Mouse (Mus musculus): ENCODE measurements around the gene Gm39115. TPM values are rescaled to one million over a fixed set of nuclear protein-coding genes. Genes with fewer than 3 reads are reported as not detected.
"Not testable (repeated sequence)": the region's sequence is repeated elsewhere in the genome, so short reads cannot be mapped to it uniquely, and the experiment has no call there.

Gene Gm39115
- polyA plus RNA-seq, 1 experiment from 2014 or later, result not detected

- not testable (repeated sequence) for H3K9me3 ChIP-seq (ENCODE audit: control insufficient read depth, low read length)
Observed at GRCm38 (mm10) chr7:142120629-142121028, 15.2 kb downstream of the Gm39115 start, which contains the start of gene Gm45618. TSS of gene Gm45618 (minus strand) at chr7:142120729.

GRCm38 (mm10) chr7:142119632-142120031 is 16.2 kb downstream of the Gm39115 start:
- peak; percentile 49 for DNase-seq
- H3K4me2 ChIP-seq (ENCODE audit: low read length), result no peak overlapping the region
- H3K9ac ChIP-seq (replicated peaks; ENCODE audit: low read length), result no peak overlapping the region
- WGBS, result 19% methylated on average over 5 of the region's 5 CpGs
- no peak overlapping the region for H3K4me3 ChIP-seq (replicated peaks; ENCODE audit: low read depth, low read length)
- H3K36me3 ChIP-seq (ENCODE audit: control insufficient read depth, insufficient read depth, low read length), result no peaks in the 10 kb centered on the region
- ATAC-seq (ENCODE audit: low FRiP score, low TSS enrichment), result no peak
- H3K27ac ChIP-seq (replicated peaks; ENCODE audit: low read depth, low read length), result no peak overlapping the region
- H3K4me1 ChIP-seq (ENCODE audit: control insufficient read depth, insufficient read depth, low read length), result no peaks in the 10 kb centered on the region
- no peaks in the 10 kb centered on the region for H3K9me3 ChIP-seq (ENCODE audit: control insufficient read depth, low read length)
- H3K27me3 ChIP-seq (ENCODE audit: control insufficient read depth, insufficient read depth, low read length), result no peaks in the 10 kb centered on the region

More at GRCm38 (mm10) chr7:142120629-142121028, 15.2 kb downstream of the Gm39115 start, which contains the start of gene Gm45618:
- H3K4me1 ChIP-seq (ENCODE audit: control insufficient read depth, insufficient read depth, low read length); DNase-seq; H3K4me3 ChIP-seq (replicated peaks; ENCODE audit: low read depth, low read length); H3K4me2 ChIP-seq (ENCODE audit: low read length); H3K36me3 ChIP-seq (ENCODE audit: control insufficient read depth, insufficient read depth, low read length); H3K27me3 ChIP-seq (ENCODE audit: control insufficient read depth, insufficient read depth, low read length); H3K9ac ChIP-seq (replicated peaks; ENCODE audit: low read length); ATAC-seq (ENCODE audit: low FRiP score, low TSS enrichment); H3K27ac ChIP-seq (replicated peaks; ENCODE audit: low read depth, low read length): not testable (repeated sequence)
- 83% methylated on average over 1 of the region's 1 CpGs for WGBS

DNA sequence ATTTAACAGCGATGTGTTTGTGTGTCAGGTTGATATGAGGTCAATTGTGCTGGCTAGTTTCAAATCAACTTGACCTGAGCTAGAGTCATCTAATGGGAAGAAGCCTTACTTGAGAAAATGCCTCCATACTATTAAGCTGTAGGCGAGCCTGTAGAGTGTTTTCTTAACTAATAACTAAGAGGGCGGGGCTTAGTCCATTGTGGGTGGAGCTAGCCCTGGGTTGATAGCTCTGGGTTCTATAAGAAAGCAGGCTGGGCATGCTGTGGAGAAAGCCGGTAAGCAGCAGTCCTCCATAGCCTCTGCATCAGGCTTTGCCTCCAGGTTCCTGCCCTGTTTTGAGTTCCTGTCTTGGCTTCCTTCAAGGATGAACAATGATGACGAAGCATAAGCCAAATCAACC is 31.1 kb downstream of the Gm39115 start:
- DNase-seq (no peak), ATAC-seq (ENCODE audit: low FRiP score, low TSS enrichment) (no peak)
- H3K9ac ChIP-seq (replicated peaks; ENCODE audit: low read length), result no peak overlapping the region
- no peaks in the 10 kb centered on the region for H3K27me3 ChIP-seq (ENCODE audit: control insufficient read depth, insufficient read depth, low read length)
- H3K27ac ChIP-seq (replicated peaks; ENCODE audit: low read depth, low read length), result no peak overlapping the region
- H3K36me3 ChIP-seq (ENCODE audit: control insufficient read depth, insufficient read depth, low read length), result no peaks in the 10 kb centered on the region
- no peaks in the 10 kb centered on the region for H3K4me1 ChIP-seq (ENCODE audit: control insufficient read depth, insufficient read depth, low read length)
- no peak overlapping the region for H3K4me3 ChIP-seq (replicated peaks; ENCODE audit: low read depth, low read length)
- H3K9me3 ChIP-seq (ENCODE audit: control insufficient read depth, low read length), result no peaks in the 10 kb centered on the region
- WGBS, result 64% methylated on average over 5 of the region's 5 CpGs
- no peak overlapping the region for H3K4me2 ChIP-seq (ENCODE audit: low read length)

DNA sequence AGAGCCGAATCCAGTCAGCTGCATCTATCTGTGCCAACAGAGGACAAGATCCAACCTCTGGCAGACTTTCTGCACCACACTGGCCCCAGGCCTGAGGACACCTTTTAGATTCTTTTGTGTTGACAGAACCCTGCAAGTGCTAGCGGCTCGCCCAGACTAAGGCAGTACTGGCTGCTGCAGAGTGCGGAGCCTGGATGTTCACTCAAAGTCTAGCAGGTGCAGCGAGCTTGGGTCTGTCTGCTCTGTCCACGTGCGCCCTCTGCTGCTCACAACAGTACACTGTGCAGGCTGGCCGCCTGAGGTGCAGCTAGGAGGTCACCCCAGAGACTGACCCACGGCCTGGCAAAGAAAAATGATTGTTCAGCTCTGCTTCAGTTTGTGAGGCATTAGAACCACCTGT is 38.1 kb downstream of the Gm39115 start:
- no peaks in the 10 kb centered on the region for H3K9me3 ChIP-seq (ENCODE audit: control insufficient read depth, low read length)
- WGBS, result 9% methylated on average over 9 of the region's 9 CpGs
- no peak overlapping the region for H3K27ac ChIP-seq (replicated peaks; ENCODE audit: low read depth, low read length)
- peak; percentile 49; the same call in 1 of the 2 replicates for ATAC-seq (ENCODE audit: low FRiP score, low TSS enrichment)
- H3K27me3 ChIP-seq (ENCODE audit: control insufficient read depth, insufficient read depth, low read length), result peaks cover 6% of the 10 kb centered on the region; the same call in 1 of the 2 replicates
- H3K9ac ChIP-seq (replicated peaks; ENCODE audit: low read length), result no peak overlapping the region
- peak; percentile 93 for DNase-seq
- no peaks in the 10 kb centered on the region for H3K36me3 ChIP-seq (ENCODE audit: control insufficient read depth, insufficient read depth, low read length)
- no peak overlapping the region for H3K4me3 ChIP-seq (replicated peaks; ENCODE audit: low read depth, low read length)
- peaks cover 20% of the 10 kb centered on the region for H3K4me1 ChIP-seq (ENCODE audit: control insufficient read depth, insufficient read depth, low read length)
- H3K4me2 ChIP-seq (ENCODE audit: low read length), result peak overlapping the region; percentile 19

GRCm38 (mm10) chr7:142096701-142097100 is 39.1 kb downstream of the Gm39115 start:
- ATAC-seq (ENCODE audit: low FRiP score, low TSS enrichment), result no peak
- H3K4me1 ChIP-seq (ENCODE audit: control insufficient read depth, insufficient read depth, low read length), result peaks cover 30% of the 10 kb centered on the region
- no peak overlapping the region for H3K27ac ChIP-seq (replicated peaks; ENCODE audit: low read depth, low read length)
- H3K9me3 ChIP-seq (ENCODE audit: control insufficient read depth, low read length), result no peaks in the 10 kb centered on the region
- no peak overlapping the region for H3K9ac ChIP-seq (replicated peaks; ENCODE audit: low read length)
- no peaks in the 10 kb centered on the region for H3K36me3 ChIP-seq (ENCODE audit: control insufficient read depth, insufficient read depth, low read length)
- peak overlapping the region; percentile 80; the same call in 1 of the 2 replicates for H3K4me2 ChIP-seq (ENCODE audit: low read length)
- 79% methylated on average over 4 of the region's 4 CpGs for WGBS
- no peak overlapping the region for H3K4me3 ChIP-seq (replicated peaks; ENCODE audit: low read depth, low read length)
- DNase-seq, result no peak
- H3K27me3 ChIP-seq (ENCODE audit: control insufficient read depth, insufficient read depth, low read length), result peaks cover 6% of the 10 kb centered on the region; the same call in 1 of the 2 replicates

DNA sequence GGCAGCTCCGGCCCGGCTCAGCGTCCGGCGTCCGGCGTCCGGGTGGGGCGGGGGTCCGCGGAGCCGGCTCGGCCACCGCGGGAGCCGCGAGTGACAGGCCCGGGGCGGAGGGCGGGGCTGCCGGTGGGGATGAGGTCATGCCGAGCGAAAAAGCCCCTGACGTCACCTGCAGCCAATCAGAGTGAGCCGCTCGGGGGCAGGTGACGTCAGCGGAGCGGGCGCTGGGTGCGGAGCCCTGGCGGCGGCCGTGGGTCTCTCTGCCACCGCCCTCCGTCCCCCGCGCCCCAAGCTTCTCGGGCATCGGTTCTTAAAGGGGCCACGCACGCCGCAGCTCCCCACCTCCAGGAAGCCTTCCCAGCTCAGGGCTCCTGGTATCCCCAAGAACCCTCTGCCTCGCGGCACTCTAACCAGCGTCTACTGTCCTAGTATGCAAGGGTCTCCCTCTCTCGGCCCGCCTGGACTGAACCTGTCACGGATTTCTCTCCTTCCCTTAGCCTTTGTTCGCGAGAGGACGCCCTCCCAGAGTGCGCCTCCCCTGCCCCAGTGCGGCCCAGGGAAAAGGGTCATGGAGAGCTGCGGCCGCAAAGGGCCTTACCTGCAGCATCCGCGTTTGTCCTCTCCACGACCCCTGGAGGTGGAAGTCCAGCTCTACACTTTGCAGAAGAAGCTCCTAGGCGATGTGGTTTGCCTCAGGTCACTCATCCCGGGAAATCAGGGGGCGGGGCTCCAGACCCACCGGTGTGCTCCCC is 40.5 kb downstream of the Gm39115 start, which contains the start of gene Dusp8:
Dusp8 (minus strand) TSS at position 661 of the 749 bp plus-strand sequence.
- peak within 1 kb of the TSS; percentile 80 for H3K4me2 ChIP-seq (ENCODE audit: low read length)
- H3K9ac ChIP-seq (replicated peaks; ENCODE audit: low read length), result peak within 1 kb of the TSS; percentile 99
- H3K27ac ChIP-seq (replicated peaks; ENCODE audit: low read depth, low read length), result peak within 1 kb of the TSS; percentile 97
- H3K9me3 ChIP-seq (ENCODE audit: control insufficient read depth, low read length), result no peaks in the 10 kb centered on the region
- H3K4me3 ChIP-seq (replicated peaks; ENCODE audit: low read depth, low read length), result peak within 1 kb of the TSS; percentile 91
- 1% methylated on average over 58 of the region's 63 CpGs for WGBS
- DNase-seq (peak; percentile 98), ATAC-seq (ENCODE audit: low FRiP score, low TSS enrichment) (peak; percentile 91)
- H3K4me1 ChIP-seq (ENCODE audit: control insufficient read depth, insufficient read depth, low read length), result peaks cover 44% of the 10 kb centered on the region
- no peaks in the 10 kb centered on the region for H3K36me3 ChIP-seq (ENCODE audit: control insufficient read depth, insufficient read depth, low read length)
- peaks cover 6% of the 10 kb centered on the region; the same call in 1 of the 2 replicates for H3K27me3 ChIP-seq (ENCODE audit: control insufficient read depth, insufficient read depth, low read length)

GRCm38 (mm10) chr7:142094301-142095143 is 41.3 kb downstream of the Gm39115 start:
- peaks cover 52% of the 10 kb centered on the region for H3K4me1 ChIP-seq (ENCODE audit: control insufficient read depth, insufficient read depth, low read length)
- under 1% methylated on average over 88 of the region's 89 CpGs for WGBS
- peak; percentile 29 for ATAC-seq (ENCODE audit: low FRiP score, low TSS enrichment)

DNA sequence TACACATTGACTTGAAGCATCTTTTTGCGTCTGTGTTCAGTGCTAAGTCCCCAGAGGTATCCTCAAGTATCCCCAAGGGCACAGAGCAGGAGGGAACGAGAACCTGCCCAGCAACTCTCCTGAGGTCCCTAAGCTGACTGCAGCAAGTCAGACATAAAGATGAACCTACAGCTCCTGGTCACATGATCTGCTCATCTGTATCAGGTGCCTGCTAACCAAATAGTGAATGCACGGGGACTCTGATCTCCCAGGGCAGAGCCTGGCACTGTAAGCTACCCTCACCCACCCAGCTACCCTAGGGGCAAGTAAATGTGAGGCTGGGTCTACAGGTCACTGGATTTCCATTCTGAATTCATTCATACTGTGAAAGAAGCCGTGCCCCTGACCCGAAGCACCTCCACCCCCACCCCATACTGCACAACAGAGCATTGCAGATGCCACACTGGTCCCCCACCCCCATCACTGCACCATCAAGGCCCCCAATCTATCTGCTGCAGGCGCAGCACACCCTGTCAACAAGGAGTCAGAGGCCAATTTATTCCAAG is 42.1 kb downstream of the Gm39115 start:
- no peak for ATAC-seq (ENCODE audit: low FRiP score, low TSS enrichment)
- no peaks in the 10 kb centered on the region for H3K9me3 ChIP-seq (ENCODE audit: control insufficient read depth, low read length)
- 16% methylated on average over 6 of the region's 6 CpGs for WGBS

More at GRCm38 (mm10) chr7:142094301-142095143, 41.3 kb downstream of the Gm39115 start:
- Histone ChIP-seq H3K4me3 (replicated peaks; ENCODE audit: low read depth, low read length) (peak overlapping the region; percentile 91), H3K4me2 (ENCODE audit: low read length) (peak overlapping the region; percentile 80), H3K36me3 (ENCODE audit: control insufficient read depth, insufficient read depth, low read length) (peaks cover 3% of the 10 kb centered on the region; the same call in 1 of the 2 replicates), H3K27ac (replicated peaks; ENCODE audit: low read depth, low read length) (peak overlapping the region; percentile 97), H3K9ac (replicated peaks; ENCODE audit: low read length) (peak overlapping the region; percentile 99), H3K27me3 (ENCODE audit: control insufficient read depth, insufficient read depth, low read length) (peaks cover 6% of the 10 kb centered on the region; the same call in 1 of the 2 replicates), H3K9me3 (ENCODE audit: control insufficient read depth, low read length) (no peaks in the 10 kb centered on the region)
- DNase-seq, result peak; percentile 74

More for the DNA sequence above, 42.1 kb downstream of the Gm39115 start:
- Histone ChIP-seq H3K4me2 (ENCODE audit: low read length) (peak overlapping the region; percentile 80), H3K27me3 (ENCODE audit: control insufficient read depth, insufficient read depth, low read length) (peaks cover 6% of the 10 kb centered on the region; the same call in 1 of the 2 replicates), H3K9ac (replicated peaks; ENCODE audit: low read length) (peak overlapping the region; percentile 99), H3K27ac (replicated peaks; ENCODE audit: low read depth, low read length) (peak overlapping the region; percentile 97), H3K4me3 (replicated peaks; ENCODE audit: low read depth, low read length) (peak overlapping the region; percentile 91), H3K36me3 (ENCODE audit: control insufficient read depth, insufficient read depth, low read length) (peaks cover 5% of the 10 kb centered on the region; the same call in 1 of the 2 replicates), H3K4me1 (ENCODE audit: control insufficient read depth, insufficient read depth, low read length) (peaks cover 60% of the 10 kb centered on the region)
- DNase-seq, result no peak

Data from midbrain, embryonic 14.5 days (tissue).